Mouse (Mus musculus) brain, embryonic 14.5 days (tissue): Measurements from ENCODE around the gene Bpifb9a.
"Not testable (repeated sequence)": the region's sequence is repeated elsewhere in the genome, so short reads cannot be mapped to it uniquely, and the experiment has no call there.

Experiments
- CTCF ChIP-seq: fragments of 200-500 bp; IDR thresholded peaks from 2 replicates; pipeline ENCODE4 v1.5.1; 2012; ENCODE audit warnings: inconsistent platforms, mild to moderate bottlenecking, moderate library complexity, borderline replicate concordance; ENCODE audit not compliant: insufficient read depth, insufficient read length; ENCODE audit errors: extremely low read depth
- POLR2A ChIP-seq: fragments of 200-500 bp; IDR thresholded peaks from 2 replicates; pipeline ENCODE4 v1.6.1; 2012; ENCODE audit warnings: mild to moderate bottlenecking, inconsistent platforms, borderline replicate concordance; ENCODE audit not compliant: poor library complexity, insufficient read depth, insufficient read length, severe bottlenecking; ENCODE audit errors: extremely low read depth

- TF ChIP-seq POLR2A, CTCF: not testable (repeated sequence)
These were observed at the start of gene Bpifb9a for GRCm38 (mm10) chr2:154257554-154257953.
